Mouse (Mus musculus): ENCODE measurements at regions not wholly inside any gene's neighbourhood (a gene's known extent, or its start where the extent isn't known, plus 50 kb on each side); places are given as distances from the start of the nearest gene placed in this dataset.
A peak's percentile ranks its signal among the peaks of the same experiment; 100 is the strongest.
"Not testable (repeated sequence)": the region's sequence is repeated elsewhere in the genome, so short reads cannot be mapped to it uniquely, and the experiment has no call there.

- DNase-seq (ENCODE audit: low spot score in 2 of 2) = no peak
Measured at GRCm38 (mm10) chr2:149283274-149283673, 121.6 kb upstream of the Cst10 start.

GRCm38 (mm10) chr2:149284199-149284598, 120.7 kb upstream of the Cst10 start:
- no peak for DNase-seq (ENCODE audit: low spot score in 2 of 2)

GRCm38 (mm10) chr2:149296936-149297335, 107.9 kb upstream of the Cst10 start:
- DNase-seq (ENCODE audit: low spot score in 2 of 2) = not testable (repeated sequence)

- DNase-seq (ENCODE audit: low spot score in 2 of 2) = no peak
Measured at GRCm38 (mm10) chr2:149305553-149305952, 99.3 kb upstream of the Cst10 start.

GRCm38 (mm10) chr2:149350239-149350811, 54.5 kb upstream of the Cst10 start:
- peak; percentile 29 to 50 for DNase-seq (ENCODE audit: low spot score in 2 of 2)
